Mouse (Mus musculus) ES-E14 (cell line): ENCODE measurements around the gene Arhgap24. TPM values are rescaled to one million over a fixed set of nuclear protein-coding genes. Genes with fewer than 3 reads are reported as not detected.

Experiments used
- DNase-seq: peaks from one replicate; pipeline ENCODE4 v3.0.0-alpha.2; 2013; ENCODE audit warnings: low read depth, low spot score
- H3K27ac ChIP-seq: 2 replicates; pipeline ENCODE4 v1.5.1; 2012; ENCODE audit warnings: low read depth, mild to moderate bottlenecking, low read length, moderate library complexity, mixed read lengths; ENCODE audit not compliant: poor library complexity, insufficient read depth, severe bottlenecking
- H3K36me3 ChIP-seq: 2 replicates; pipeline ENCODE4 v1.6.1; 2012; ENCODE audit warnings: mild to moderate bottlenecking, low read length, moderate library complexity, mixed read lengths; ENCODE audit not compliant: control insufficient read depth, poor library complexity, insufficient read depth, severe bottlenecking
- H3K4me1 ChIP-seq, 2 experiments: fragments of 150-350 bp in 1 of 2; sonication (generic) in 1 of 2; 2 replicates each; pipeline ENCODE4 v1.6.1; 2012; ENCODE audit warnings: low read length in 2 of 2, mild to moderate bottlenecking in 1 of 2, mixed read lengths in 1 of 2; ENCODE audit not compliant: control insufficient read depth in 2 of 2, insufficient read depth in 2 of 2, poor library complexity in 1 of 2
- H3K4me3 ChIP-seq, 2 experiments: fragments of 150-350 bp in 1 of 2; sonication (generic) in 1 of 2; 2 replicates each; pipeline ENCODE4 v1.5.1; 2012; ENCODE audit warnings: low read length in 2 of 2, low read depth in 1 of 2, mild to moderate bottlenecking in 1 of 2, mixed read lengths in 1 of 2; ENCODE audit not compliant: insufficient read depth in 1 of 2, poor library complexity in 1 of 2, severe bottlenecking in 1 of 2
- H3K9ac ChIP-seq: 2 replicates; pipeline ENCODE4 v1.6.1; 2012; ENCODE audit warnings: low read depth, mild to moderate bottlenecking, low read length, mixed read lengths; ENCODE audit not compliant: poor library complexity, insufficient read depth, severe bottlenecking
- H3K9me3 ChIP-seq: fragments of 150-350 bp; sonication (generic); 2 replicates; pipeline ENCODE4 v1.6.1; 2012; ENCODE audit warnings: low read depth, mild to moderate bottlenecking, low read length; ENCODE audit not compliant: control insufficient read depth, insufficient read depth
- CHD2 ChIP-seq: IDR thresholded peaks from 2 replicates; pipeline ENCODE4 v1.6.1; 2014; ENCODE audit warnings: mild to moderate bottlenecking, low read depth, low read length, inconsistent platforms
- HCFC1 ChIP-seq: IDR thresholded peaks from 2 replicates; pipeline ENCODE4 v1.6.1; 2012; ENCODE audit warnings: low read length, inconsistent platforms, borderline replicate concordance; ENCODE audit not compliant: insufficient read depth
- MAFK ChIP-seq: IDR thresholded peaks from 2 replicates; pipeline ENCODE4 v1.6.1; 2014; ENCODE audit warnings: mild to moderate bottlenecking, low read depth, low read length, inconsistent platforms; ENCODE audit not compliant: insufficient read depth
- ZC3H11A ChIP-seq: IDR thresholded peaks from 2 replicates; pipeline ENCODE4 v1.6.1; 2012; ENCODE audit warnings: low read depth, mild to moderate bottlenecking, inconsistent platforms, low read length, borderline replicate concordance
- ZNF384 ChIP-seq: IDR thresholded peaks from 2 replicates; pipeline ENCODE4 v1.6.1; 2012; ENCODE audit warnings: low read depth, low read length, inconsistent platforms
- in situ Hi-C, 2 experiments: fragments of 600-800 bp; cut with MboI; formaldehyde crosslinking; loops; one replicate each; pipeline ENCODE4 v1.15.1; 2025; ENCODE audit warnings: low sequenced_read_pairs in 2 of 2, inconsistent platforms in 1 of 2; ENCODE audit not compliant: unreplicated experiment in 2 of 2
- total RNA-seq: library from RNA; depleted of rRNA; stranded (reverse); fragments of 300-350 nt; gene quantifications from 2 replicates; pipeline ENCODE4 v1.2.3, GENCODE M21; 2012

Gene Arhgap24
- total RNA-seq, 1 experiment = 0.89 TPM

- no peak overlapping the region for H3K27ac ChIP-seq
Observed at GRCm38 (mm10) chr5:102946625-102947024, 465.4 kb downstream of the Arhgap24 start.

GRCm38 (mm10) chr5:102947061-102947711 is 466.0 kb downstream of the Arhgap24 start:
- Histone ChIP-seq H3K4me3 (no peak overlapping the region), H3K9me3 (no peaks in the 10 kb centered on the region), H3K27ac (no peak overlapping the region), H3K4me1 (no peaks in the 10 kb centered on the region), H3K36me3 (no peaks in the 10 kb centered on the region), H3K9ac (no peak overlapping the region)
- in situ Hi-C loops = no loop called here
- TF ChIP-seq HCFC1 (no peak), MAFK (peak; percentile 94)
- DNase-seq = no peak

More at GRCm38 (mm10) chr5:102946625-102947024, 465.4 kb downstream of the Arhgap24 start:
- no peak for DNase-seq
- no peaks in the 10 kb centered on the region for H3K4me1 ChIP-seq
- H3K36me3 ChIP-seq = no peaks in the 10 kb centered on the region
- H3K9ac ChIP-seq = no peak overlapping the region
- no peaks in the 10 kb centered on the region for H3K9me3 ChIP-seq
- TF ChIP-seq ZNF384 (no peak), CHD2 (no peak), ZC3H11A (no peak), HCFC1 (no peak), MAFK (no peak)
- H3K4me3 ChIP-seq = no peak overlapping the region
- in situ Hi-C loops = no loop called here
